Mouse (Mus musculus) CH12F3 (cell line): ENCODE results near the gene Pfkfb2.

ENCODE experiments used
- in situ Hi-C: fragments of 300-500 bp; cut with MboI; formaldehyde crosslinking; loops from 2 replicates; pipeline ENCODE4 v1.14.3; 2020; ENCODE audit warnings: low sequenced_read_pairs

Gene Pfkfb2

GRCm38 (mm10) chr1:130729153-130729552, at the start of gene Pfkfb2:
Pfkfb2 (minus strand) TSS chr1:130729253.
- in situ Hi-C loops, result no loop called here

- in situ Hi-C loops, result no loop called here
Measured at GRCm38 (mm10) chr1:130776645-130777044, 47.6 kb upstream of the Pfkfb2 start.

- in situ Hi-C loops, result no loop called here
Measured at GRCm38 (mm10) chr1:130775691-130776331, 46.8 kb upstream of the Pfkfb2 start.

- in situ Hi-C loops, result no loop called here
Measured at GRCm38 (mm10) chr1:130775234-130775633, 46.2 kb upstream of the Pfkfb2 start.

GRCm38 (mm10) chr1:130770981-130771494, 42.0 kb upstream of the Pfkfb2 start:
- in situ Hi-C loops, result no loop called here

GRCm38 (mm10) chr1:130770487-130770886, 41.4 kb upstream of the Pfkfb2 start:
- in situ Hi-C loops, result no loop called here

GRCm38 (mm10) chr1:130769925-130770324, 40.9 kb upstream of the Pfkfb2 start:
- in situ Hi-C loops, result no loop called here

GRCm38 (mm10) chr1:130767066-130767465, 38.0 kb upstream of the Pfkfb2 start:
- in situ Hi-C loops, result no loop called here

- in situ Hi-C loops, result no loop called here
Measured at GRCm38 (mm10) chr1:130764027-130764461, 35.0 kb upstream of the Pfkfb2 start.

GRCm38 (mm10) chr1:130762045-130762760, 33.1 kb upstream of the Pfkfb2 start:
- in situ Hi-C loops, result no loop called here

- in situ Hi-C loops, result no loop called here
Measured at GRCm38 (mm10) chr1:130761597-130761996, 32.5 kb upstream of the Pfkfb2 start.

GRCm38 (mm10) chr1:130759689-130760088, 30.6 kb upstream of the Pfkfb2 start:
- in situ Hi-C loops, result no loop called here

- in situ Hi-C loops, result no loop called here
Measured at GRCm38 (mm10) chr1:130746819-130747218, 17.8 kb upstream of the Pfkfb2 start.

GRCm38 (mm10) chr1:130745591-130745990, 16.5 kb upstream of the Pfkfb2 start:
- in situ Hi-C loops, result no loop called here

GRCm38 (mm10) chr1:130744961-130745360, 15.9 kb upstream of the Pfkfb2 start:
- in situ Hi-C loops, result no loop called here

- in situ Hi-C loops, result no loop called here
Measured at GRCm38 (mm10) chr1:130744217-130744616, 15.2 kb upstream of the Pfkfb2 start.

- in situ Hi-C loops, result no loop called here
Measured at GRCm38 (mm10) chr1:130743775-130744174, 14.7 kb upstream of the Pfkfb2 start.

- in situ Hi-C loops, result no loop called here
Measured at GRCm38 (mm10) chr1:130742201-130742600, 13.1 kb upstream of the Pfkfb2 start.

GRCm38 (mm10) chr1:130740781-130741720, 12.0 kb upstream of the Pfkfb2 start:
- in situ Hi-C loops, result no loop called here

- in situ Hi-C loops, result no loop called here
Measured at GRCm38 (mm10) chr1:130740227-130740648, 11.2 kb upstream of the Pfkfb2 start.

GRCm38 (mm10) chr1:130739636-130740035, 10.6 kb upstream of the Pfkfb2 start:
- in situ Hi-C loops, result no loop called here
